Mouse (Mus musculus) liver, embryonic 15.5 days (tissue): ENCODE measurements around the gene Nemf. TPM values are rescaled to one million over a fixed set of nuclear protein-coding genes. Genes with fewer than 3 reads are reported as not detected.
"Not testable (repeated sequence)": the region's sequence is repeated elsewhere in the genome, so short reads cannot be mapped to it uniquely, and the experiment has no call there.

Source experiments
- ATAC-seq: fragments of 200-750 bp; cut with Nextera tagmentation; 2 replicates; pipeline ENCODE4 v1.8.0; 2017; ENCODE audit warnings: moderate number of reproducible peaks, mild to moderate bottlenecking, moderate library complexity; ENCODE audit not compliant: insufficient read depth
- H3K27ac ChIP-seq: fragments of 300-500 bp; sonication (generic); replicated peaks from 2 replicates; pipeline ENCODE4 v1.5.1; 2015; ENCODE audit warnings: mild to moderate bottlenecking, inconsistent platforms
- H3K27me3 ChIP-seq: fragments of 300-500 bp; sonication (generic); 2 replicates; pipeline ENCODE4 v1.6.1; 2015; ENCODE audit warnings: mild to moderate bottlenecking, inconsistent platforms
- H3K36me3 ChIP-seq: fragments of 300-500 bp; sonication (generic); replicated peaks from 2 replicates; pipeline ENCODE4 v1.6.1; 2015; ENCODE audit warnings: moderate library complexity, mild to moderate bottlenecking, inconsistent platforms
- H3K4me1 ChIP-seq: fragments of 300-500 bp; sonication (generic); replicated peaks from 2 replicates; pipeline ENCODE4 v1.6.1; 2015; ENCODE audit warnings: inconsistent platforms
- H3K4me2 ChIP-seq: fragments of 300-500 bp; sonication (generic); 2 replicates; pipeline ENCODE4 v1.6.1; 2015; ENCODE audit warnings: moderate library complexity, mild to moderate bottlenecking, inconsistent platforms
- H3K4me3 ChIP-seq: fragments of 300-500 bp; sonication (generic); replicated peaks from 2 replicates; pipeline ENCODE4 v1.5.1; 2015; ENCODE audit warnings: mild to moderate bottlenecking, inconsistent platforms
- H3K9ac ChIP-seq: fragments of 300-500 bp; sonication (generic); 2 replicates; pipeline ENCODE4 v1.6.1; 2015; ENCODE audit warnings: moderate library complexity, mild to moderate bottlenecking, inconsistent platforms
- H3K9me3 ChIP-seq: fragments of 300-500 bp; sonication (generic); replicated peaks from 2 replicates; pipeline ENCODE4 v1.6.1; 2016; ENCODE audit warnings: inconsistent platforms
- WGBS: fragments of 180-500 bp; shearing (Covaris S2); methylation state at CpG from one replicate; pipeline ENCODE4 v1.1.7; 2015; ENCODE audit warnings: mixed read lengths; ENCODE audit not compliant: insufficient replicate concordance; 5-methylcytosine and 5-hydroxymethylcytosine counted together
- polyA plus RNA-seq: library from polyadenylated mRNA; unstranded; fragments of >200 nt; fragmentation: Nextera tagmentation; extraction: Ambion mirVana; gene quantifications from 2 replicates; pipeline ENCODE4 v1.2.1, GENCODE M21; 2015

The Nemf gene
- polyA plus RNA-seq, 1 experiment from 2014 or later: 33.1 TPM

DNA sequence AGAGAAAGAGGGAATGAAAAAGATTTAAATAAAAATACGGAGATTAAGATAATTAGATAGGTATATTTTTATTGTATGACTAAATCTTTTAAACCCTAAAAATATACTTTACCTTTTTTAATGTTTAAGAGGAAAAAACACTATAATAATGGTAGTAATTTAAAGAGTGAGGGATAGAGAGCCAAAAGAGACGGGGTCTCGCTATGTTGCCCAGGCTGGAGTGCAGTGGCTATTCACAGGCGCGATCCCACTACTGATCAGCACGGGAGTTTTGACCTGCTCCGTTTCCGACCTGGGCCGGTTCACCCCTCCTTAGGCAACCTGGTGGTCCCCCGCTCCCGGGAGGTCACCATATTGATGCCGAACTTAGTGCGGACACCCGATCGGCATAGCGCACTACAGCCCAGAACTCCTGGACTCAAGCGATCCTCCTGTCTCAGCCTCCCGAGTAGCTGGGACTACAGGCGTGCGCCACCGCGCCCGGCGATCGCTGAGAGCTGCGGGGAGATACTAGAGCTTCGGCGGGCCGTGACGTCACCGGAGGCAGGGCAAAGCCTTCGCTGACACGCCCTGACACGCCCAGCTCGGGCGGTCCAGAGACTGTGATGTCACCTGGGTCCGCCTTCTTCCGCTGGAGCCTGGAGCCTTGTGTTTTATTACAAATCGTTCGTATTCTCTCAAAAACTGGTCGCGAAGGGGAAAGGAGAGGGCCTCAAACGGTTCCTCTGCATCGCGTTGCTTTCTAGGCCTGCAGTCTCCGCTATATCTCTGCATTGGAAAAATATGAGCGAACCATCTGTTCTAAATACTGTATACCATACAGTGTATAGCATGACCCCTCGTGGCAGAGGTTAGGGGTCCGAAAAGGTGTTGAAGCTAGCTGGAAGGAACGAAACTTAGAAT, 4.3 kb upstream of the Nemf start:
- peak overlapping the region; percentile 81 for H3K9ac ChIP-seq
- under 1% methylated on average over 42 of the region's 50 CpGs for WGBS
- peak; percentile 90 for ATAC-seq

DNA sequence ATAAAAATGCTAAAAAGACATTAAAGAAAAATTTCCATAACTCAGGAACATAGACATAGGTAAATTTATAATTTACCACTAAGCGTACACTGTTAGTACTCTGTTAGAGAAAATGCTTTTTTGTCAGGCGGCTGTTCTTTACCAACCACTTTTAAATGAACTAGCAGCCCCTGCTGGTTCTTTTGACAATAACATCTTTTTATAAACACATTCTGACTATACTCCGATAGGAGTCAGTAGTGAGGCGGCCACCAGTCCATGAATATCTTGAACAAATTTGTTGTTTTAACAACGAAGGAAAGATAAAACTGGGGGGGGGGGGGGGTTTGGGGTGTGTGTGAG, 3.7 kb upstream of the Nemf start:
- no peak overlapping the region for H3K4me3 ChIP-seq

More for the DNA sequence above, 4.3 kb upstream of the Nemf start:
- H3K9me3 ChIP-seq, H3K27me3 ChIP-seq, H3K36me3 ChIP-seq: not testable (repeated sequence)
- Histone ChIP-seq H3K4me2 (peak overlapping the region; percentile 86), H3K4me3 (peak overlapping the region; percentile 70), H3K27ac (peak overlapping the region; percentile 98), H3K4me1 (peaks cover 44% of the 10 kb centered on the region)

GRCm38 (mm10) chr12:69357300-69357646, 308 bp upstream of the Nemf start:
- H3K9ac ChIP-seq: peak overlapping the region; percentile 96
- no peak for ATAC-seq
- 5% methylated on average over 13 of the region's 13 CpGs for WGBS
- no peaks in the 10 kb centered on the region for H3K9me3 ChIP-seq
- H3K4me2 ChIP-seq: peak overlapping the region; percentile 73
- H3K4me1 ChIP-seq: peaks cover 20% of the 10 kb centered on the region
- no peaks in the 10 kb centered on the region for H3K27me3 ChIP-seq
- H3K36me3 ChIP-seq: peaks cover 23% of the 10 kb centered on the region
- H3K4me3 ChIP-seq: peak overlapping the region; percentile 95
- peak overlapping the region; percentile 92 for H3K27ac ChIP-seq

More for the DNA sequence above, 3.7 kb upstream of the Nemf start:
- no peak overlapping the region for H3K9ac ChIP-seq
- no peaks in the 10 kb centered on the region for H3K36me3 ChIP-seq
- peak overlapping the region; percentile 98 for H3K27ac ChIP-seq
- peaks cover 42% of the 10 kb centered on the region for H3K4me1 ChIP-seq
- 9% methylated on average over 5 of the region's 5 CpGs for WGBS
- peak; percentile 5; the same call in 1 of the 2 replicates for ATAC-seq
- H3K27me3 ChIP-seq: no peaks in the 10 kb centered on the region
- no peaks in the 10 kb centered on the region for H3K9me3 ChIP-seq
- 0 out of 2 replicates have a peak overlapping the region, but pooled peaks have one; percentile 7 for H3K4me2 ChIP-seq

- Histone ChIP-seq H3K27ac (no peak overlapping the region), H3K36me3 (peaks cover 67% of the 10 kb centered on the region), H3K4me3 (no peak overlapping the region), H3K4me1 (peaks cover 8% of the 10 kb centered on the region), H3K9ac (no peak overlapping the region), H3K9me3 (no peaks in the 10 kb centered on the region), H3K4me2 (no peak overlapping the region), H3K27me3 (no peaks in the 10 kb centered on the region)
- 73% methylated on average over 1 of the region's 1 CpGs for WGBS
- ATAC-seq: no peak
Observed at GRCm38 (mm10) chr12:69351685-69352084, 5.3 kb downstream of the Nemf start.

- Histone ChIP-seq H3K4me2 (no peak overlapping the region), H3K4me1 (no peaks in the 10 kb centered on the region; the same call in 1 of the 2 replicates), H3K9me3 (no peaks in the 10 kb centered on the region), H3K27ac (no peak overlapping the region), H3K9ac (no peak overlapping the region), H3K27me3 (no peaks in the 10 kb centered on the region), H3K4me3 (no peak overlapping the region), H3K36me3 (peaks cover 78% of the 10 kb centered on the region)
- ATAC-seq: no peak
- WGBS: 75% methylated on average over 2 of the region's 2 CpGs
Observed at GRCm38 (mm10) chr12:69349928-69350327, 7.0 kb downstream of the Nemf start.

GRCm38 (mm10) chr12:69333547-69333946, 23.4 kb downstream of the Nemf start:
- H3K9me3 ChIP-seq: no peaks in the 10 kb centered on the region
- H3K4me1 ChIP-seq: no peaks in the 10 kb centered on the region
- no peaks in the 10 kb centered on the region for H3K27me3 ChIP-seq
- H3K4me2 ChIP-seq: no peak overlapping the region
- no peak for ATAC-seq
- no peak overlapping the region for H3K9ac ChIP-seq
- peaks cover 76% of the 10 kb centered on the region for H3K36me3 ChIP-seq
- no peak overlapping the region for H3K4me3 ChIP-seq
- 79% methylated on average over 2 of the region's 2 CpGs for WGBS
- H3K27ac ChIP-seq: no peak overlapping the region

- Histone ChIP-seq H3K4me3 (no peak overlapping the region), H3K4me1 (no peaks in the 10 kb centered on the region), H3K4me2 (no peak overlapping the region), H3K9me3 (no peaks in the 10 kb centered on the region), H3K36me3 (peaks cover 76% of the 10 kb centered on the region), H3K27me3 (no peaks in the 10 kb centered on the region), H3K9ac (no peak overlapping the region), H3K27ac (no peak overlapping the region)
- WGBS: 35% methylated on average over 1 of the region's 1 CpGs
- ATAC-seq: no peak
Observed at GRCm38 (mm10) chr12:69332147-69332546, 24.8 kb downstream of the Nemf start.

GRCm38 (mm10) chr12:69331187-69331586, 25.8 kb downstream of the Nemf start:
- 78% methylated on average over 3 of the region's 3 CpGs for WGBS
- Histone ChIP-seq H3K36me3 (peaks cover 77% of the 10 kb centered on the region), H3K9ac (no peak overlapping the region), H3K4me3 (no peak overlapping the region), H3K4me1 (no peaks in the 10 kb centered on the region), H3K9me3 (no peaks in the 10 kb centered on the region), H3K27ac (no peak overlapping the region), H3K27me3 (no peaks in the 10 kb centered on the region), H3K4me2 (no peak overlapping the region)
- ATAC-seq: no peak

- ATAC-seq: no peak
- Histone ChIP-seq H3K9ac (no peak overlapping the region), H3K4me3 (no peak overlapping the region), H3K36me3 (peaks cover 83% of the 10 kb centered on the region), H3K27me3 (no peaks in the 10 kb centered on the region), H3K27ac (no peak overlapping the region), H3K9me3 (no peaks in the 10 kb centered on the region), H3K4me2 (no peak overlapping the region), H3K4me1 (no peaks in the 10 kb centered on the region)
Observed at GRCm38 (mm10) chr12:69318431-69318830, 38.5 kb downstream of the Nemf start.

- no peak for ATAC-seq
- Histone ChIP-seq H3K36me3 (peaks cover 93% of the 10 kb centered on the region), H3K4me2 (no peak overlapping the region)
Observed at GRCm38 (mm10) chr12:69309659-69310058, 47.3 kb downstream of the Nemf start.

DNA sequence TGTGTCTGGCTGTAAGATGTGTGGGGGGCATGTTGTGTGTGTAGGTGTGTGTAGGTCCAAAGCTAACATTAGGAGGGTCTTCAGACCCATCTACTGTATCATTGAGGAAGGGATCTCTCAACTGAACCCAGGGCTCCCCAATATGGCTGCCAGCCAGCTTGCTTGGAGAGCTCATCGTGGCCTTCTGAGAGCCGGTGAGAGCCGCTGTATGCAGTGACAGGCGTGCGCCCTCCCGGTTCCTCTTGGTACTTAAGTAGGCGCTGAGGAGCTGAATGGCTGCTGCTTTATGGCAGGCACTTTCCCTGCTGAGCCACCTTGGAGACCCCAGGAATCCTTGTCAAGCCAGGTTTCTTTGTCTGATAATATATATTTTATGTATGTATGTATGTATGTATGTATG, 50.6 kb downstream of the Nemf start:
- Histone ChIP-seq H3K36me3 (peaks cover 97% of the 10 kb centered on the region), H3K9me3 (no peaks in the 10 kb centered on the region), H3K4me2 (no peak overlapping the region), H3K9ac (no peak overlapping the region), H3K27me3 (no peaks in the 10 kb centered on the region), H3K4me1 (no peaks in the 10 kb centered on the region), H3K27ac (no peak overlapping the region), H3K4me3 (no peak overlapping the region)
- WGBS: 92% methylated on average over 7 of the region's 7 CpGs
- ATAC-seq: no peak

More at GRCm38 (mm10) chr12:69309659-69310058, 47.3 kb downstream of the Nemf start:
- WGBS: 90% methylated on average over 4 of the region's 4 CpGs
- Histone ChIP-seq H3K4me3 (no peak overlapping the region), H3K9ac (no peak overlapping the region), H3K27me3 (no peaks in the 10 kb centered on the region), H3K9me3 (no peaks in the 10 kb centered on the region), H3K27ac (no peak overlapping the region), H3K4me1 (no peaks in the 10 kb centered on the region)

DNA sequence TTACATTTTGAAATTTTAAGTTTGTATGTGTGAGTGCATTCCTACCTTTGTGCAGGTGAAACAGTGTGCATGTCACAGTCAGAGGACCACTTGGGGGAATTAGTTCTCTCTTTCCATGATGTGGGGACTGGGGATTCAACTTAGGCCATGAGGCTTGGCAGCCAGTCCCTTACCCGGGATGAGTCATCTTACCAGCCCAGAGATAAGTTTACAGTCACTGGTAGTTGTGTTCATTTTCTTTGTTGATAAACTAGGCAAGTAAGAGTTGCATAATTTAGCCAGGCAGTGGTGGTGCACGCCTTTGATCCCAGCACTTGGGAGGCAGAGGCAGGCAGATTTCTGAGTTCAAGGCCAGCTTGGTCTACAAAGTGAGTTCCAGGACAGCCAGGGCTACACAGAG, 52.9 kb downstream of the Nemf start:
- H3K4me3 ChIP-seq: no peak overlapping the region
- H3K27me3 ChIP-seq: no peaks in the 10 kb centered on the region
- H3K9me3 ChIP-seq: no peaks in the 10 kb centered on the region
- H3K36me3 ChIP-seq: peaks cover 89% of the 10 kb centered on the region
- no peak for ATAC-seq
- H3K4me1 ChIP-seq: peaks cover 6% of the 10 kb centered on the region
- WGBS: 57% methylated on average over 2 of the region's 2 CpGs
- H3K9ac ChIP-seq: no peak overlapping the region
- no peak overlapping the region for H3K4me2 ChIP-seq
- no peak overlapping the region for H3K27ac ChIP-seq
